Comparison of ENCODE assay signal across 25 mouse cellular contexts in the genomic region with DNA sequence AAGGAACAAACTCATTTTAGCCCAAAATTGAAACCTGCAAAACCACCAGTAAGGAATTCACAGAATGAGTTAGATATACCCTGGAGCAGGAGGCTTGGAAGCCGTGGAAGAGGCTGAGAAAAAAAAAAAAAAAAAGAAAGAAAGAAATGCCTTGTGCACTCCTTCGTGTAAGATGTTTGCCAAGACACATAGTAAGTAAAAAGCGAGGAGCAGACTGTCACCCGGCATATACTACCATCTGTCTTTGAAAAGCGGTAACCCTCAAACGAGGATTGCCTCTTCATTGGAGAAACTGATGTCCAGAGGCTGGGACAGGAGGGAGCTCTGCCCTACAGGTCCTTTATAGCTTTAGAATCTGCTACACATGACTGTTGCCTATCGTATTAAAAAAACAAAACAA.
A peak's percentile ranks its signal among the peaks of the same experiment; 100 is the strongest.
DNase-seq lines count a peak whose midpoint lies in the region; ATAC-seq and TF ChIP-seq lines count a peak whose summit lies in the region.
"Had no signal": no experiment of that assay in that cellular context is flagged by ENCODE, and none has a peak within 500 bp of the region (broad histone marks: within the 10 kb centered on the region; RNA-seq: fewer than 3 reads in every experiment).

No protein-coding gene starts in this region.

- H3K4me3 ChIP-seq in forebrain, embryonic 14.5 days (ENCODE audit: low read depth, low read length), result no peak overlapping the region
- no peak overlapping the region for H3K4me3 ChIP-seq in forebrain, embryonic 12.5 days (replicated peaks)
- no peak overlapping the region for H3K4me3 ChIP-seq in forebrain, postnatal 0 days (ENCODE audit: low read depth, low read length)
- H3K4me3 ChIP-seq in forebrain, embryonic 11.5 days (ENCODE audit: low read depth, low read length), result no peak overlapping the region
- H3K4me3 ChIP-seq: embryonic facial prominence, embryonic 12.5 days; embryonic facial prominence, embryonic 15.5 days; heart, embryonic 10.5 days; heart, embryonic 13.5 days had no signal

- no peak overlapping the region for H3K4me2 ChIP-seq in forebrain, embryonic 14.5 days (ENCODE audit: low read length)
- no peak overlapping the region for H3K4me2 ChIP-seq in forebrain, embryonic 12.5 days
- H3K4me2 ChIP-seq in forebrain, postnatal 0 days (ENCODE audit: low read depth), result no peak overlapping the region
- no peak overlapping the region for H3K4me2 ChIP-seq in forebrain, embryonic 11.5 days (ENCODE audit: low read depth, low read length, severe bottlenecking)
- H3K4me2 ChIP-seq: embryonic facial prominence, embryonic 12.5 days; embryonic facial prominence, embryonic 15.5 days; heart, embryonic 13.5 days; hindbrain, embryonic 14.5 days had no signal

- H3K27me3 ChIP-seq in forebrain, embryonic 14.5 days (replicated peaks; ENCODE audit: control insufficient read depth, insufficient read depth, low read length), result no peaks in the 10 kb centered on the region
- H3K27me3 ChIP-seq in forebrain, embryonic 12.5 days, result no peaks in the 10 kb centered on the region
- H3K27me3 ChIP-seq in forebrain, postnatal 0 days (ENCODE audit: insufficient read depth, low read length), result no peaks in the 10 kb centered on the region
- H3K27me3 ChIP-seq in forebrain, embryonic 11.5 days (ENCODE audit: control insufficient read depth, insufficient read depth, low read length), result no peaks in the 10 kb centered on the region
- H3K27me3 ChIP-seq: embryonic facial prominence, embryonic 12.5 days; embryonic facial prominence, embryonic 15.5 days; heart, embryonic 13.5 days had no signal

- H3K36me3 ChIP-seq in forebrain, embryonic 14.5 days (ENCODE audit: control insufficient read depth, insufficient read depth, low read length), result no peaks in the 10 kb centered on the region
- H3K36me3 ChIP-seq in forebrain, embryonic 12.5 days (replicated peaks), result no peaks in the 10 kb centered on the region
- H3K36me3 ChIP-seq in forebrain, postnatal 0 days (ENCODE audit: insufficient read depth), result no peaks in the 10 kb centered on the region
- no peaks in the 10 kb centered on the region for H3K36me3 ChIP-seq in forebrain, embryonic 11.5 days (ENCODE audit: control insufficient read depth, insufficient read depth, low read length)
- H3K36me3 ChIP-seq: embryonic facial prominence, embryonic 12.5 days; embryonic facial prominence, embryonic 15.5 days; heart, embryonic 10.5 days; heart, embryonic 13.5 days had no signal

- no peak for ATAC-seq in forebrain, embryonic 14.5 days
- ATAC-seq in forebrain, embryonic 12.5 days (ENCODE audit: low FRiP score), result no peak
- ATAC-seq in forebrain, postnatal 0 days, result peak; percentile 69
- ATAC-seq in forebrain, embryonic 11.5 days (replicated peaks; ENCODE audit: low FRiP score), result no peak
- ATAC-seq: activated CD4-positive, CD25-positive, alpha-beta regulatory T cell, adult 4 months; hindbrain, postnatal 0 days; inflammation-experienced regulatory T-cells, adult 6 months had no signal

- H3K9ac ChIP-seq in forebrain, embryonic 14.5 days (ENCODE audit: low read length), result no peak overlapping the region
- no peak overlapping the region for H3K9ac ChIP-seq in forebrain, embryonic 12.5 days
- no peak overlapping the region for H3K9ac ChIP-seq in forebrain, postnatal 0 days
- H3K9ac ChIP-seq in forebrain, embryonic 11.5 days (ENCODE audit: low read length), result no peak overlapping the region
- H3K9ac ChIP-seq: embryonic facial prominence, embryonic 12.5 days; embryonic facial prominence, embryonic 15.5 days; heart, embryonic 13.5 days; hindbrain, embryonic 14.5 days had no signal

- no peak for TF ChIP-seq CTCF in forebrain, postnatal 0 days (IDR thresholded peaks at IDR 0.05; ENCODE audit: low read depth)

- DNase-seq in forebrain, embryonic 14.5 days (ENCODE audit: low spot score), result peak; percentile 11
- peak; percentile 32 for DNase-seq in forebrain, postnatal 0 days
- no peak for DNase-seq in forebrain, embryonic 11.5 days (ENCODE audit: low spot score)
- peak; percentile 47 for DNase-seq in brain, adult 2 months (ENCODE audit: low read depth, low spot score)
- no peak for DNase-seq in kidney, postnatal 4 days
- DNase-seq: adrenal gland, adult 8-10 months; adrenal gland, postnatal 25 days; cerebellum, adult 11 months; cerebellum, adult 2 months; cerebellum, adult 9-11 months; cerebellum, postnatal 25 days; gastrocnemius, postnatal 25 days; heart, adult 18-20 months; heart, postnatal 14 days; heart, postnatal 4 days; kidney, adult 18-20 months had no signal

- H3K9me3 ChIP-seq in forebrain, embryonic 14.5 days (replicated peaks; ENCODE audit: control insufficient read depth, low read length), result no peaks in the 10 kb centered on the region
- H3K9me3 ChIP-seq in forebrain, embryonic 12.5 days, result no peaks in the 10 kb centered on the region
- no peaks in the 10 kb centered on the region for H3K9me3 ChIP-seq in forebrain, postnatal 0 days (ENCODE audit: low read length)
- no peaks in the 10 kb centered on the region for H3K9me3 ChIP-seq in forebrain, embryonic 11.5 days (ENCODE audit: control insufficient read depth, low read length)
- H3K9me3 ChIP-seq: embryonic facial prominence, embryonic 12.5 days; embryonic facial prominence, embryonic 15.5 days; heart, embryonic 10.5 days; heart, embryonic 13.5 days had no signal

- no peak overlapping the region for H3K27ac ChIP-seq in forebrain, embryonic 14.5 days (ENCODE audit: low read depth, low read length)
- H3K27ac ChIP-seq in forebrain, embryonic 12.5 days, result no peak overlapping the region
- no peak overlapping the region for H3K27ac ChIP-seq in forebrain, postnatal 0 days (ENCODE audit: low read depth, low read length)
- no peak overlapping the region for H3K27ac ChIP-seq in forebrain, embryonic 11.5 days (ENCODE audit: low read depth, low read length)
- H3K27ac ChIP-seq: embryonic facial prominence, embryonic 12.5 days; embryonic facial prominence, embryonic 15.5 days; heart, embryonic 10.5 days; heart, embryonic 13.5 days; hindbrain, embryonic 14.5 days; hindbrain, postnatal 0 days had no signal

- no peaks in the 10 kb centered on the region for H3K4me1 ChIP-seq in forebrain, embryonic 14.5 days (ENCODE audit: control insufficient read depth, insufficient read depth, low read length)
- H3K4me1 ChIP-seq in forebrain, embryonic 12.5 days, result no peaks in the 10 kb centered on the region
- no peaks in the 10 kb centered on the region for H3K4me1 ChIP-seq in forebrain, postnatal 0 days (ENCODE audit: insufficient read depth)
- no peaks in the 10 kb centered on the region for H3K4me1 ChIP-seq in forebrain, embryonic 11.5 days (replicated peaks; ENCODE audit: control insufficient read depth, insufficient read depth, low read length)
- H3K4me1 ChIP-seq: embryonic facial prominence, embryonic 12.5 days; embryonic facial prominence, embryonic 15.5 days; heart, embryonic 10.5 days; heart, embryonic 13.5 days had no signal

- 79% methylated on average over 7 of the region's 7 CpGs for WGBS in forebrain, embryonic 14.5 days
- WGBS in forebrain, embryonic 12.5 days, result 89% methylated on average over 7 of the region's 7 CpGs
- WGBS in forebrain, postnatal 0 days, result 54% methylated on average over 7 of the region's 7 CpGs
- WGBS in forebrain, embryonic 11.5 days, result 86% methylated on average over 7 of the region's 7 CpGs

Comparison
In these comparisons a context has a peak if more than half of its experiments do, and no peak if none do; other contexts are left out.
1. DNase-seq: peak in forebrain, embryonic 14.5 days (single experiment), forebrain, postnatal 0 days (single experiment) and brain, adult 2 months (single experiment); none in forebrain, embryonic 11.5 days (single experiment) and kidney, postnatal 4 days (0 of 2).